Mouse (Mus musculus) stomach, postnatal 0 days (tissue): ENCODE data around the gene Osbpl7.
A peak's percentile ranks its signal among the peaks of the same experiment; 100 is the strongest.

Experiments
- CTCF ChIP-seq: IDR thresholded peaks from 2 replicates; pipeline ENCODE4 v1.5.1; 2016; ENCODE audit warnings: antibody characterized with exemption, low read depth, mild to moderate bottlenecking, moderate library complexity
- EP300 ChIP-seq: optimal IDR thresholded peaks from 2 replicates; pipeline ENCODE3; 2016; ENCODE audit warnings: antibody characterized with exemption

- TF ChIP-seq CTCF (peak; percentile 52), EP300 (no peak)
Observed at GRCm38 (mm10) chr11:97045861-97046260, 4.6 kb upstream of the Osbpl7 start.
